Mouse (Mus musculus) left cerebral cortex, postnatal 10 days (tissue): ENCODE data around the gene Slc26a10. TPM values are rescaled to one million over a fixed set of nuclear protein-coding genes. Genes with fewer than 3 reads are reported as not detected.
A peak's percentile ranks its signal among the peaks of the same experiment; 100 is the strongest.
"Not testable (repeated sequence)": the region's sequence is repeated elsewhere in the genome, so short reads cannot be mapped to it uniquely, and the experiment has no call there.

Source experiments
- DNase-seq, 2 experiments: peaks; one replicate each; pipeline ENCODE4 v3.0.0; 2021 to 2022; ENCODE audit warnings: low spot score in 2 of 2, mixed read lengths in 1 of 2; ENCODE audit errors: extremely low spot score in 1 of 2
- intact Hi-C: fragments of 180-260 bp; cut with DNase I; formaldehyde crosslinking; loops from one replicate; pipeline ENCODE4 v1.15.1; 2025
- total RNA-seq, 2 experiments: library from RNA; stranded (reverse); gene quantifications; 2 replicates each; pipeline ENCODE4 v1.2.3; 2021

Slc26a10 gene
- total RNA-seq, 2 experiments from 2014 or later, result 1.0 to 1.2 TPM

DNA sequence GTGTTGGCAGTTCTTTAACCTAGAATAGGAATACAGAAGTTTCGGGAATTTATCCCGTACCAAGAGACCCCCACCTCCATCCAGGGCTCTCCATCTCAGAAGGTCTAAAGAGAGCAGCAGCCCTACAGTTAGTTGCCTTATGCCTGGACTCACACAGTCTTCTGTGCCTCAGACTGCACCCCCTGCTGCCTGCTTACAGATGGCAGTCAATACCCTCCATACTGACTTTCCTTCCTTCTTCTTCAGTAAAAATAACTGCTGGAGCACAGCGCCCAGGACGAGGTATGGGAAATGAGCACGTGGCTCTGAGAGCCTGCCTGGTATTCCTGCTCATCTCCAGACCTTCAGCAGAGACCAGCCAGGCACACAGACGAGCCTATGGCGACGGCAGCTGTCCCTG lies 19.8 kb upstream of the Slc26a10 start:
- intact Hi-C loops, result no loop called here
- DNase-seq, result no peak

DNA sequence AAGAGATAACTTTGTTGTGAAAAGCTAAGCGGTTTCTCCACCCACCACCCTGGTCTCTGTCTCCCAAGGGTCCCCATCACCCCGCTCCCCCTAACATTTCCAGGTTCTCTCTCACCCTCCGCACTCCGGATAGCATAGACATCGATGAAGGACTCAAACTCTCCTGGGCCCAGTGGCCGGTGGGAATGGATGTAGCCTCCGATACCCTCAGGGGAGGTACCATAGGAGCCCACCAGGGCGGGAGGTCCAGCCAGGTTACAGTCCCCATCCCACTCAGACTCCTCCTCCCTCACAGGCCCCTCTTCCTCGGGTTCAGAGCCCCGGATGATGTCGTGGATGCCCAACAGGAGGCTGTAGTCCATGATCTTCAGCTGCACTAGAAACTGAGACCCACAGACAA lies 19.0 kb upstream of the Slc26a10 start:
- DNase-seq, result no peak
- intact Hi-C loops, result no loop called here

DNA sequence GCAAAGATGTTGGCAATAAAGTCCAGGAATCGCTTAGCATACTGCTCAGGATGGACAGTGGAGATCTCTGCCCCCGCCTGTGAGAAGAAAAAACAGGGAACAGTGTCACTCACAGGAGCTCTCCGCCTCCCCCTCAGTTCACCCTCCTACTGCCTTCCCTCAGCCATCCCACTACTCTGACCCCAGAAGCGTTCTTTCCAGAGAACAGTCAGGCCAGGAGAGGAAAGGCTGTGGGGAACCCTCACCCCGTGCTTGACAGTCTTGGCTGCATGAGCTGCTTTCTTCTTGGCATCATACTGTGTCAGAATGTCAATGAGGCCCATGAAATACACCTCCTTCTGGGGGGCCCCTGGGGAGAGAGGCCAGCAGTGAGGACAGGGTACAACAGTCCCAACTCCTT lies 18.6 kb upstream of the Slc26a10 start:
- intact Hi-C loops, result no loop called here

DNA sequence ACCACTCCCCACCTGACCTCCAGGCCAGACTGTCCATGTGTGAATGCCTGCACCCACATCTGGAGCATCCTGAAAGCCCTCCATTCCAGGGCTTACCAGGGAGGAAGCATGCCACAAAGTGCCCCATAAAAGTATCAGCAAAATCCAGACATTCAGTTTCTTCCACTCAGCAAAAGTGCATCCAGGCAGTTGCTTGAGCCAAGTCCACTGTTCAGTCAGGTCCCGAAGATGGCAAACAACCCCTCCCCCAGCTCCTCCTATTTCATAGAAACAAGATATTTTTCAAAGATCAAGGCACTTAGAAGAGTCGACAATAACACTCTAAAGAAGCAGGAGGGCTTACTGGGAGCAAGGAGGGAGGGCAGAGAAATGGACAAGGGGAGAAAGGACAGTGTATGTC lies 18.0 kb upstream of the Slc26a10 start:
- intact Hi-C loops, result no loop called here
- no peak for DNase-seq

More for the DNA sequence above, 18.6 kb upstream of the Slc26a10 start:
- no peak for DNase-seq

DNA sequence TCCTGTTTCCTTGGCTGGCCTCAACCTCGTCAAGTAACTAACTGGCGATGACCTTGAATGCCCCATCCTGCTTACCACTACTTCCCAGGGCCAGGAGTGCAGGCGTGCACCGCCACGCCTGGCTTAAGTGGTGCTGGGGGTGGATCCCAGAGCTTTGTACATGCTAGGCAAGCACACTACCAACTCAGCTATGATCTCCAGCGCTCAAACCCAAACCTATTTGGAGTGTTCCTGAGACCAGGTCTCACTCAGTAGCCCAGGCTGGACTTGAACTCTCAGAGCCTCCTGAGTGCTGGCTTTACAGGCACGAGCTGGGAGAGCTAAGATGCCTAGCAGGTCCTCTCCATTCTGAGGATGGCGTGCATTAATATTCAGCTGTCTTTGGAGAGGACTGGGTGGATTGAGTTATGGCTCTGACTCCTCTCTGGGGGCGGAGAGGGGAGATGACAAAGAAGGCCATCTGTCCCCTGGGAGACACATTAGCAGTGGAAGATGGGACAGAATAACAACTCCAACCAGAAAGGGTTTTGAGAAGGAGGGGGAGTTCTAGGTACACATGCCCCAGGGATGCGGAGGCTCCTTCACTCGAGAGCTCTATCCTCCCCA lies 17.2 kb upstream of the Slc26a10 start:
- DNase-seq, result no peak
- intact Hi-C loops, result no loop called here

DNA sequence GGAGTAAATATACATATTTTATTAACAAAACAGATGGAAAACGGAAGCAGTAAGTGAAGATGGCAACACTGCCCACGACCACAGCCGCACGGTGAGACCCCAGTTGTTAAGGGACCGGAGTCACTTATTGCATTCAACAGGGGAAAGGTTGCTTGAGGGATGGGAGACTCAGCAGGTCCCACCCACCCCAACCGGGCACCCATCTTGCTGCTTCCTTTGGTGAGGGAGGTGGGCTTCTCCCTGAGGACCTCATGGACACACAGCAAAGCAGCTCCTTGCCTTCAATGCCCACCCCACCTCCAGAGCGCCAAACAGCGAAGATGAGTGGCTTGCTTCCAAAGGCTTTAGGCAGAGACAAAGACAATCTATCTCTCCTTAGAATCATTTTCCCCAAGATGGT lies 16.7 kb upstream of the Slc26a10 start:
- DNase-seq, result no peak
- intact Hi-C loops, result no loop called here

DNA sequence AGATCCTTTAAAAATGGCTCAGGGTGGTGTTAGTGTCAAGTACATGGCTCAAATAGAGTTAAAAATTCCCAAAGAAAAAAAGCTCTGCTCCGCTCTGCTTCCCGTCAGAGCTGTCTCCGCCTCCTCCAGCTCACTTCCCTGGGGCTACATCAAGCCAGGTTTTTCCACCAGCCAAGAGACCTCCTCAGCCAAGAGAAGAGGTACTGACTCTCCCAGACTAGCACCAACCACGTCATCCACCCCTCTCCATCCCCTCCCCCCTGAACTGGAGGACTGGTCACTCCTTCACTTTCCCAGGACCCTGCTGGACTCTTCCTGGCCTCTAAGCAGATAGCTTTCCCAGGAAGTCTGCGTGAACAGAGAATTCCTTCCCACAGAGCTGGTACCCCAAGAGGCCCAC lies 15.9 kb upstream of the Slc26a10 start:
- intact Hi-C loops, result no loop called here
- DNase-seq, result peak in 1 of 2 experiments; percentile 82

DNA sequence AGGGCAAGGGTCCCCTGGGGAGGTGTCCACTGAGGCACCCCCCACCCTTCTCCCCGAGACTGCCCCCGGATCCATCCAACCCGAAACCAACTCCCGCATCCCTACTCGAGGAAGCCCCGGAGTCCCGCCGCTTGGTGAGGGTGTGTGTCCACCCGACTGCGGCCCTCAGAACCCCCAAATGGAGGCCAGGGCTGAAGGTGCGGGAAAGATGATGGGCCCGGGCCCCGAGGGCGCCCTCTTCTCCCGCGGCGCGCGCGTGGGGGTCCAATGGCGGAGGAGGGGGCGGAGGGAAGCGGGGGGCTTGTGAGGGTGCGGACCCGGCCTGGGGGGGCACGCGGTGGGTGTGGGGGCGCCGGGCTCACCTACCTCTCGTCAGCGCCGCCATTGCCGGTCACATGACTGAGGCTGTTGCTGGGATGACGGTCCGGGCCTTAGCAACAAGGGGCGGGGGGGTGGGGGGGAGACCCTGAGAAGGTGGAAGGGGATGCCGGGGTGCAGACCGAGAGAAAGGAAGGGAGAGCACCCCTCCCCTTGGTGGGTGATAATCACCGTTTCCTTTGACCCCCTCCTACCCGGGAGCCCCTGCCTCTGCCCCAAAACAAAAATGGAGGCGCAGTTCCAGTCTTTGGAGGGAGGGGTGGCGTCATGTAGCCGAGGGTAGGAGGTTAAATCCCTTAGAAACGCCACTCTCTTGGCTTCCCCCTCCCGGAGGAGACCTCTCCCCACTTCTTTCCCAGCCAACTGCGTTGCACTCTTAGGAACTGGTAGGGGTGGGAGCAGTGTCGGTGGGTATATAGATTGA lies 15.1 kb upstream of the Slc26a10 start, which contains the start of gene Dtx3:
Dtx3 (minus strand) TSS at position 401 of the 802 bp plus-strand sequence.
- DNase-seq, result peak in 1 of 2 experiments; percentile 79
- intact Hi-C loops, result no loop called here

DNA sequence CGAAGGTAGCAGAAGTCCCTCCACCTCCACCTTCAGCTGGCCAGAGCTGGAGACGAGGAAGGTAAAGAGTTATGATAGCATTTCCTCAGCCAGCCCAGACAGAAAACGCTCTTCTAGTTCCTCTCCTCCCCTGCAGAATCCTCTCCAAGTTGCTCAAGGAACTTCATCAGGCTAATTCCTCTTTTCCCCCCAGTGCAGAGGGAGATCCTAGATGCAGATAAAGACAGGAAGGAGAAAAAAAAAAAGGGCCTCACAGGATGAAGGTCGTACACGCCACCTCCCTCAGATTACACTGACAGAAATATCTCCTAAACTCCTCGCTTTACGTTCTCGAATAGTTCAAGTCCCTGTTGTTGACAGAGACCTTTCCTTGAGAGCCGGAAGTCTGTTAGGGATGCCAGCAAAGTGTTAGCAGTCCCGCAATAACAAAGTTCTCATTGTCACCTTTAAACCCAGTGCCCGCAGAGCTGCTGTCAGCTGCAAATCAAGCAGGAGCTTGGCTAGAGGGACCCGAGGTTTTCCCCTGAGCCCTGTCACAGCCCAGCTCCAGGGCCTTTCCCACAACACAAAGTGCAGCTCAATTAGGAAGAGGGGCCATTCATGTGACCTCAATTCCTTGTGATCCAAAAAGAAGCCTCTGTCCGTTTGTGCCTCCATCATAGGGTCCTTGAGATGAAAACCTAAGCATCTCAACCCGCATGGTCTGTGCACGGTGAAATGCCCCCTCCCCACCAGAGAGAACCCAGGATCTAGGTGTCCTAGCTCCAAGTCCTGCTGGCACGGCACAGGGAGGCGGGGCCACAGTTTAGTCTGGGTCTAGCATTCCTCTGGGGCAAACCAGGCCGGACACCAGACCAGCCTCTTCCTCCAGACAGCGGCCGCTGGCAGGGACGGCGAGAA lies 14.2 kb upstream of the Slc26a10 start:
- DNase-seq, result peak in 1 of 2 experiments; percentile 82
- intact Hi-C loops, result no loop called here

DNA sequence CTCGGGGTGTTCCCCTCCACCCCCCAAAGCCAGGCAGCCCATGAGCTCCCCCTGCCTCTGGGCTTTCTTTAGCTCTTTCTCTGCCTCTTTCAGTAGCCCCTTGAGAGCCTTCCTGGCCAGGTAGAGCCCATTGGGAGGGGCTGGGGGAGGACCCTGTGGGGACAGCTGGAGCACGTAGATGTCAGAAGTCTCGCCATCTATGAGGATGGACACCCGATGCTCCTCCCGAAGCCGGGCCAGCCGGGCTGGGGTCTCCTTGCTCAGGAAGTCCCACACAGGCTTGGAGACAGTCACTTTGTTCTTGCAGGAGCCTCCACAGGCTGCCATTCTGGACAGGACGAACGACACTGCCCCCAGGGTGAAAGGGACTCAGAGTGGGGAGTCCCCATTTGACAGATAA lies 12.6 kb upstream of the Slc26a10 start:
- intact Hi-C loops, result no loop called here
- DNase-seq, result no peak

DNA sequence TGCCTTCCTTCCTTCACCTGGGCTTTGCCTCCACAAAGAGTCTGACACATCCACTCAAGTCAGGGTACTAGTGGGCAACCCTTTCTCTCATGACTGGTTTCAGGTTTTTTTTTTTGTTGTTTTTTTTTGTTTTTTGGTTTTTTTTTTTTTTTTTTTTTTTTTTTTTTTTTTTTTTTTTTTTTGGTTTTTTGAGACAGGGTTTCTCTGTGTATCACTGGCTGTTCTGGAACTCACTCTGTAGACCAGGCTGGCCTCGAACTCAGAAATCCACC lies 11.5 kb upstream of the Slc26a10 start:
- DNase-seq, intact Hi-C loops: not testable (repeated sequence)

DNA sequence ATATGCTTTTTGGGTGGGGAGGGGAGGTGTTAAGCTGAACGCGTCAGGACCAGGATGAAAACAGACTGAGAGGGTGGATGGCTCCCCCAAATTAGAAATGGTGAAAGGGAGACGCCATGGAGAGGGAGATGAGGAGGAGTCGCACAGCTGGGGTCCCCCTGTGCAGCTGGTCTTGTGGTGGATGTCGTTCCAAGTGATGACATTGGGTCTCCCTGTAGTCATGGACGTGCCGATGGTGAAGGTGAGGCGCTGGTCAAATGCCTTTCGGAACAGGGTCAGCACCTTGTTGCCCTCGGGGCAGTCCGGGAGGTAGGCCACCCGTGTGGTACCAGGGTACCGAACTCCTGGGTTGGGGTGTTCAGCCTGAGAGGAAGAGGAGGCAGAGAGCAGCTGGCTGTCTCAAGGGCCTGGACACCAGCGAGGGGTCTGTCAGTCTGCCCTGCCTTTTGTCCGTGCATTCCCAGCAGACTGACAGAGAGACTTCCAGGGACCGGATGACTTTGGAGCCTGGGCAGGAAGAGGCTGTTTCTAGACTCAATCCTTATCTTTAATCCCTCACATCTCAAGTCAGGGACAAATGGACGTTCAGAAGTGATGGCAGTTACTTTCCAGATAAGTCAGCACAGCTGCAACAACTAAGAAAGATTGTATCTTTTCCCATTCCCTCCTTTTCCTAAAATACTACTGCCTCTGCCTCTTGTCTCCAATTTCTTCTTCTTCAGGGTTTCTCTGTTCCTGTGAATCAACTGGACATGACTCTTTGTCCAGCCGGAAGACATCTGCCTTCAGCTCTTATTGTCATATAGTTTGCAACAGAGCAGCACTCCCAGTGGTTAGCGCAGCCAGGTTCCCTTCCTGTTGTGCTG lies 11.0 kb upstream of the Slc26a10 start:
- intact Hi-C loops, result no loop called here
- DNase-seq, result no peak

DNA sequence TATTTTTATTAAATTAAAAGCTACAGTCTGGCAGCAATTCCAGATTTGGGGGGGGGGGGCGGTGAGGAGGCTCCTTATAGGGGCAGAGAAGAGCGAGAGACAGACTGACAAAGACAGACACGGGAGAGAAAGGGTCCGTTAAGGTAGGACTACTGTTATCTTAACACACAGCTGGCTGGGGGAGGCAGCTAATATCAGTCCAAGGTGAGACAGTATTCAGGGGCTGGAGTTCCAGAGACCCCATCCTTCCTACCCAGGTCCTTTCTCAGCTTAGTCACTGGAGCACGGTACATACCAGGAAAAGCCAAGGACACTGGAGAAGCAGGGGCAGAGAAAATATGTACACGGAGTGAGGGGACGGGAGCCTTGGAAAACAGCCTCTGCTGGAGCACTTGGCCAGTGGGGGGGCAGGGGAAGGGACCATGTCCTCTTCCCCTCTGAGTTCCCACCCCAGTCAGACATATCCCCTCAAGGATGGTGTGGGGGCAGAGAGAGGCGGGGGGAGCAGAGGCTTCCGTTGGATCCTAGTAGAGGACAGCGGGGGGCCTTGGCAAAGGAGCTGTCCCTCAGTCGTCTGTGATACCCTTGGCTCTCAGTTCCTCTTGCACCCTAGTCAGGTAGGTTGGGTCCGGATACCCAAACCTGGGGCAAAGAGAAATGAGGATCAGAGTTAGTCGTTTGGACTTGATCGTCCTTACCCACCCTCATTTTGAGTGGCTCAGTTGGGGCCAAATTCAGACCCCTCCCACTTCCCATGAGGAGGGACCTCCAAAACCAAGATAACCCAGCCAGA lies 10.1 kb upstream of the Slc26a10 start:
- DNase-seq, result no peak
- intact Hi-C loops, result no loop called here

DNA sequence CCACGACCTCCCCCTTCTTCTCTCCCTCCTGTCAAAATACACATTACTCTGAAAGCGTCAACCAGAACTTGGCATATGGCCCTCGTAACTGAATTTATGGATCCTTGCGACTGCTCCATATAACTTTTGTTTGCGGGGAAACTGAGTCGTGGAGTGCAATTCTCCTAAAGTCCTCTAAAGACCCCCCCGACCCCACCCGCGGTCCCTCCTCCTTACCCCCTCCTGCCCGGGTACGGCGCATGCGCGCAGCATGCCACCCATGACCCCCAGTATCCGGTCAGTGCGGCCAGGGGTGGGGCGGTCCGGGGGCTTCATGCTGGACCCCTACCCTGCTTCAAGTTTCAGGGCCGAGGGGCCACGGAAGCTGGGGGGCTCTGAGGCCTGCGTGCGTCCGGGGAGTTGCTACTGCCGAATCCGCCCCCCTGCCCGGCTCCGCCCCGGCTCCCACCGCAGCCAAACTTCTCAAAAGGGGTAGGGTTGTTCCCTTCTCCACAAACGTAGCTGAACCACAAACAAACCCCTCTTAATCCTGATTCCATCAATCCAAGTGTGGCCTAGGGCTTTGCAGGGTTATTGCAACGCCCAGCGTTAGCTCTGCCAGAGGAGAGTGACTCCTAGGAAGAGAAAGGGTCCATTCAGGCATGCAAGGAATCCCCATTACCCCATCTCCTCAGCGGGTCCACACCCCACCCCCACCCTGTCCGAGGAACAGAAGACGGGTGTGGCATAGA lies 9.4 kb upstream of the Slc26a10 start, which contains the start of gene Arhgef25:
Arhgef25 (minus strand) TSS at position 433 of the 731 bp plus-strand sequence.
- intact Hi-C loops, result no loop called here
- DNase-seq, result peak in 1 of 2 experiments; percentile 76

DNA sequence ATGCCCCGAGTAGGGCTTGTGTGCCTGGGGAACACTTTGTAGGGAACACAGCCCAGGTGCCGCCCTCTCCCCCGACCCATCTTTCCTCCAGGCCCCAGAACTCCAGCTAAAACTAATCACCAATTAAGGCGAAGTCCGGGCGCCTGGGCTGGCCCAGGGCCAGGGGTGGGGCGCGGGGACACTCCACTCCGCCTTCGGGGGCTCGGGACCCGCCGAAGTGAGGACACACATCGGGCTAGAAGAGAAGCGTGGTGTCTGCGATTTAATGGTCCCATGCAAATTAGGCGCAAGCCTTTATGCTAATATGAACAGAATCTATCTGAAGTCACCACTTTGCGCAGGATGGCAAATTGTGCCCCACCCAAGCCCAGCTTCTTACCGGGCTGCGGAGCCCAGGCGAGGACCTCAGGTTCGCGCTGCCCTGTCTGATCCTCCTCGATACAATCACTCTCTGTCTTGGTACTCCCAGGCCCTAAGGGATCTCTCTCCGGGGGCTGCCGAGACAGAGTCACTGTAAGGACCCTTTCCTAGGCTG lies 8.7 kb upstream of the Slc26a10 start:
- peak in 1 of 2 experiments; percentile 62 for DNase-seq
- intact Hi-C loops, result no loop called here

DNA sequence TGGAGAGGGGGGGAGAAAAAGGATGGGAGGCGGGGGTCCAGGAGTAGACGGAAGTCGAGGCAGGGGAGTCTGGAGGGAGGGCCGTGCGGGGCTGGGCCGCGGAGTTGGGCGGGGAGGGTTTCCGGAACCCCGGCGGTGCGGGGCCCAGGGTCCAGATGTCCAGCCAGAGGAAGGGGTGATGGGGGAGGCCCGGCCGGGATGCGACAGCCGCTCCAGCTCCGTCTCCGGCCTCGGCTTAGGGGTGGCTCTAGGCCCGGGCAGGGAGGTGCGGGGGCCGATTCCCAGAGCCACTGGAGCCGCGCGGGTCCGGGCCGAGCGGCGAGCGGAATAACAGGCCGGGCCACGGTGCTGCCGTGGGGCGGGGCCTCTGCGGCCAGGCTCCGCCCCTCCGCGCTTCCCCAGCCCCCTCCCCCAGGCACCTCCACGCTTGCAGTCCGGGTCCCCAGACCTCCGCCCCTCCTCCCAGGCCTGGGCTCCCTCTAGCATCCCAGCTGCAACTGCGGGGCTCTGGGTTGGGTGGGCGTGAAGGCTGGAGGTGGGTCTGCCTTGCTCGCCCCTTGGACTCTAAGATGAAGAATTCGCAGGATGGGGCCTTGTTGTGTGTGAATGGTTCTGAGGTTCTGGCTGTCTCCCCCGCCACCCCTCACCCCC lies 8.1 kb upstream of the Slc26a10 start:
- intact Hi-C loops, result no loop called here
- peak; percentile 34 to 80 for DNase-seq

DNA sequence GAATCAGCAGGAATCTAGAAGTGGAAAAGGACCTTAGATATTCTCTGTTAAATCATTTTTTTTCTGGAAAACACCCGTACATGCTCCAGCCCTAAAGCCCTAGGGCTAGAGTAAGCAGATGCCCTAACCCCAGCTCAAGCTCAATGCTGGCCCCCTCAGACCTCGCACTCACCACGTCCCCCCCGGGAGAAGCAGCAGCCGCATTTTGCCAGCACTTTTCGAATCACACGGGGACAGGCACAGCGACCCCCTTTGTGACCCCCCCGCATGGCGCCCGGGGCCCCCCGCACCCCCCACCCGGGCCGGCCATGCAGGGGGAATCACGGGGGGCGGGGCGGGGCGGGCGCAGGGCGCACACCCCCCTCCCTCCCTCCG lies 7.6 kb upstream of the Slc26a10 start:
- no peak for DNase-seq
- intact Hi-C loops, result no loop called here
